In the genomic region with DNA sequence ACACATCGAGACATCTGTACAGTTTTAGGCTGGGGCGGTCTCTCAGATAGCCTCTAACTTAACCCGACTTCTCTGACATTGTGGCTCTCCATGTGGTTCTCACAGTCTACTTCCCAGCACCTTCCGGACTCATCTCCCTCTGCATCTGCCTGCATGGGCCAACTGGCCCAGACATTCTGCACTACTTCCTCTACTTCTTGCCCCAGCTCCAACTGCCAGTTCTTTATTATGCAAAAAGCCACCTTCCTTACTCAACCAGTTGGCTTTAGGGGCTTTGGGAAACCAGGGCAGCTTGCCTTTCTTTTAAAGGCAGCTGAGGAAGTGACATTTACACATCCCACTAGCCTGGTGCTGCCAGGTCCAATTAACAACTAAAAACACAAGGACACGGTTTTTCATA, we compare ENCODE assay signal across 27 mouse cellular contexts.
DNase-seq lines count a peak whose midpoint lies in the region; ATAC-seq lines count a peak whose summit lies in the region.
"Had no signal": no experiment of that assay in that cellular context is flagged by ENCODE, and none has a peak within 500 bp of the region (broad histone marks: within the 10 kb centered on the region; RNA-seq: fewer than 3 reads in every experiment).

No protein-coding gene starts in this region.

- peak; percentile 88 for ATAC-seq in megakaryocyte, adult 5-6 weeks (ENCODE audit: poor library complexity, severe bottlenecking)
- no peak for ATAC-seq in heart, embryonic 11.5 days (replicated peaks; ENCODE audit: insufficient number of reproducible peaks, low FRiP score, low TSS enrichment)

- no peaks in the 10 kb centered on the region for H3K36me3 ChIP-seq in heart, embryonic 11.5 days (ENCODE audit: control insufficient read depth, insufficient read depth, low read length)
- H3K36me3 ChIP-seq: embryonic facial prominence, embryonic 10.5 days; forebrain, embryonic 12.5 days; heart, embryonic 15.5 days; limb, embryonic 13.5 days; liver, embryonic 13.5 days; lung, embryonic 15.5 days; neural tube, embryonic 13.5 days had no signal

- no peak overlapping the region for H3K9ac ChIP-seq in heart, embryonic 11.5 days (ENCODE audit: low read depth, low read length)
- H3K9ac ChIP-seq: forebrain, embryonic 12.5 days; heart, embryonic 15.5 days; hindbrain, embryonic 14.5 days; limb, embryonic 13.5 days; liver, embryonic 13.5 days; lung, embryonic 15.5 days; neural tube, embryonic 13.5 days had no signal

- H3K4me1 ChIP-seq in heart, embryonic 11.5 days (ENCODE audit: control insufficient read depth, insufficient read depth, low read length): no peaks in the 10 kb centered on the region
- H3K4me1 ChIP-seq: embryonic facial prominence, embryonic 10.5 days; heart, embryonic 15.5 days; limb, embryonic 13.5 days; liver, embryonic 13.5 days; lung, embryonic 15.5 days; neural tube, embryonic 13.5 days had no signal

- peak; percentile 8 for DNase-seq in layer of hippocampus, adult 9-11 months
- no peak for DNase-seq in layer of hippocampus, adult 9-10 months (ENCODE audit: low spot score)
- peak; percentile 74 for DNase-seq in 416B (ENCODE audit: low read depth)
- DNase-seq in brain, adult 2 months (ENCODE audit: low read depth, low spot score): peak; percentile 12
- DNase-seq in cerebellum, postnatal 10 days: no peak
- DNase-seq: adrenal gland, adult 2 months; cerebellum, adult 8-10 months; gastrocnemius, postnatal 25 days; heart, postnatal 4 days; kidney, adult 8-10 months; kidney, postnatal 25 days; liver, embryonic 13.5 days; midbrain, embryonic 14.5 days; right cerebral cortex, adult 18-20 months; right cerebral cortex, postnatal 4 days; thymus, postnatal 25 days had no signal

- H3K4me2 ChIP-seq in heart, embryonic 11.5 days: no peak overlapping the region
- H3K4me2 ChIP-seq: forebrain, embryonic 12.5 days; heart, embryonic 15.5 days; hindbrain, embryonic 14.5 days; limb, embryonic 13.5 days; liver, embryonic 13.5 days; lung, embryonic 15.5 days; neural tube, embryonic 13.5 days had no signal

- H3K27me3 ChIP-seq in heart, embryonic 11.5 days (ENCODE audit: control insufficient read depth, insufficient read depth, low read length): no peaks in the 10 kb centered on the region
- H3K27me3 ChIP-seq: forebrain, embryonic 12.5 days; heart, embryonic 15.5 days; limb, embryonic 13.5 days; liver, embryonic 13.5 days; lung, embryonic 15.5 days; neural tube, embryonic 13.5 days had no signal

- 81% methylated on average over 5 of the region's 5 CpGs for WGBS in heart, embryonic 11.5 days (ENCODE audit: insufficient replicate concordance)

- no peak overlapping the region for H3K4me3 ChIP-seq in heart, embryonic 11.5 days (ENCODE audit: low read depth, low read length)
- H3K4me3 ChIP-seq: embryonic facial prominence, embryonic 10.5 days; forebrain, embryonic 12.5 days; heart, embryonic 15.5 days; layer of hippocampus, adult 2 months; limb, embryonic 13.5 days; liver, embryonic 13.5 days; lung, embryonic 15.5 days; myocyte; neural tube, embryonic 13.5 days had no signal

- H3K9me3 ChIP-seq in heart, embryonic 11.5 days (replicated peaks; ENCODE audit: control insufficient read depth, low read length): no peaks in the 10 kb centered on the region
- H3K9me3 ChIP-seq: embryonic facial prominence, embryonic 10.5 days; forebrain, embryonic 12.5 days; heart, embryonic 15.5 days; limb, embryonic 13.5 days; liver, embryonic 13.5 days; lung, embryonic 15.5 days; neural tube, embryonic 13.5 days had no signal

- no peak overlapping the region for H3K27ac ChIP-seq in heart, embryonic 11.5 days (ENCODE audit: low read depth, low read length)
- H3K27ac ChIP-seq: embryonic facial prominence, embryonic 10.5 days; forebrain, embryonic 12.5 days; heart, embryonic 15.5 days; hindbrain, embryonic 14.5 days; layer of hippocampus, adult 2 months; limb, embryonic 13.5 days; liver, embryonic 13.5 days; lung, embryonic 15.5 days; neural tube, embryonic 13.5 days had no signal

Comparison
In these comparisons a context has a peak if more than half of its experiments do, and no peak if none do; other contexts are left out.
1. DNase-seq: peak in layer of hippocampus, adult 9-11 months (single experiment), 416B (single experiment) and brain, adult 2 months (single experiment); none in layer of hippocampus, adult 9-10 months (single experiment) and cerebellum, postnatal 10 days (0 of 2).